Mouse (Mus musculus) hematopoietic stem cell, adult 5-6 weeks (primary cell): ENCODE results near the gene Btbd35f13. TPM values are rescaled to one million over a fixed set of nuclear protein-coding genes. Genes with fewer than 3 reads are reported as not detected.
"Not testable (repeated sequence)": the region's sequence is repeated elsewhere in the genome, so short reads cannot be mapped to it uniquely, and the experiment has no call there.

Source experiments
- ATAC-seq, 2 experiments: fragments of 125-278 bp in 1 of 2; replicated peaks in 1 of 2; 2 replicates each; pipeline ENCODE4 v1.8.0; 2016 to 2017; ENCODE audit warnings: inconsistent platforms in 2 of 2, mild to moderate bottlenecking in 2 of 2, moderate number of reproducible peaks in 2 of 2, low read depth in 1 of 2, moderate TSS enrichment in 1 of 2; ENCODE audit not compliant: low FRiP score in 2 of 2, poor library complexity in 2 of 2, severe bottlenecking in 2 of 2, insufficient read depth in 1 of 2, low TSS enrichment in 1 of 2
- total RNA-seq: library from RNA; stranded (forward); fragments of 172-1452, 232-1000 nt; gene quantifications from 2 replicates; pipeline ENCODE4 v1.2.3, GENCODE M21; 2017

Btbd35f13 gene
- not detected in 2 replicates for total RNA-seq

DNA sequence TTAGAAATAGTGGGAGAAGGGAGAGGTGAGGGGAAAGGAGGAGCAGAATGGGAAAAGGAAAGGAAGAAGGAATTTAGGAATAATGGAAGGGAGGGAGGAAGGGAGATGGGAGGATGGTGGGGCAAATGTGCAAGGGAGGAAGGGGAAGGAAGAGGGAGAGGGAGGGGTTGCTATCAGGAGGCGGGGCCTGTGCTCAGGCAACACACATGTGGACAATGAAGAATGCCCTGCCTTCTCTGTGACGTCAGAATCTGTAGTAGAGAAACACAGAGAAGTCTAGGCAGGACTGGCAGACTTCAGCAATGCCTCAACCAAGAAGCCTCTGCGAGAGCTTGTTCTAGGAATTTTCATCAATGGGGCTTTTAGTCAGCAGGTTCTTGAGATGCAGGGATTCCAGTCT lies at the start of gene Btbd35f13:
Gene Btbd35f13 (plus strand): TSS at position 301 of the 400 bp plus-strand sequence.
- ATAC-seq = not testable (repeated sequence)

DNA sequence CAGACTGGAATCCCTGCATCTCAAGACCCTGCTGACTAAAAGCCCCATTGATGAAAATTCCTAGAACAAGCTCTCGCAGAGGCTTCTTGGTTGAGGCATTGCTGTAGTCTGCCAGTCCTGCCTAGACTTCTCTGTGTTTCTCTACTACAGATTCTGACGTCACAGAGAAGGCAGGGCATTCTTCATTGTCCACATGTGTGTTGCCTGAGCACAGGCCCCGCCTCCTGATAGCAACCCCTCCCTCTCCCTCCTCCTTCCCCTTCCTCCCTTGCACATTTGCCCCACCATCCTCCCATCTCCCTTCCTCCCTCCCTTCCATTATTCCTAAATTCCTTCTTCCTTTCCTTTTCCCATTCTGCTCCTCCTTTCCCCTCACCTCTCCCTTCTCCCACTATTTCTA lies 45.3 kb downstream of the Btbd35f13 start, which contains the start of gene Btbd35f14:
Gene Btbd35f14 (minus strand): TSS at position 101 of the 400 bp plus-strand sequence.
- not testable (repeated sequence) for ATAC-seq

Other genes with a start within 250 kb of the Btbd35f13 start
- gene Btbd35f15, start 79.9 kb upstream of the Btbd35f13 start, total RNA-seq = not detected in 2 replicates
- gene Btbd35f14, start 45.2 kb downstream of the Btbd35f13 start, total RNA-seq = not detected in 2 replicates